Mouse (Mus musculus): ENCODE data around the gene Olig2.

DNA sequence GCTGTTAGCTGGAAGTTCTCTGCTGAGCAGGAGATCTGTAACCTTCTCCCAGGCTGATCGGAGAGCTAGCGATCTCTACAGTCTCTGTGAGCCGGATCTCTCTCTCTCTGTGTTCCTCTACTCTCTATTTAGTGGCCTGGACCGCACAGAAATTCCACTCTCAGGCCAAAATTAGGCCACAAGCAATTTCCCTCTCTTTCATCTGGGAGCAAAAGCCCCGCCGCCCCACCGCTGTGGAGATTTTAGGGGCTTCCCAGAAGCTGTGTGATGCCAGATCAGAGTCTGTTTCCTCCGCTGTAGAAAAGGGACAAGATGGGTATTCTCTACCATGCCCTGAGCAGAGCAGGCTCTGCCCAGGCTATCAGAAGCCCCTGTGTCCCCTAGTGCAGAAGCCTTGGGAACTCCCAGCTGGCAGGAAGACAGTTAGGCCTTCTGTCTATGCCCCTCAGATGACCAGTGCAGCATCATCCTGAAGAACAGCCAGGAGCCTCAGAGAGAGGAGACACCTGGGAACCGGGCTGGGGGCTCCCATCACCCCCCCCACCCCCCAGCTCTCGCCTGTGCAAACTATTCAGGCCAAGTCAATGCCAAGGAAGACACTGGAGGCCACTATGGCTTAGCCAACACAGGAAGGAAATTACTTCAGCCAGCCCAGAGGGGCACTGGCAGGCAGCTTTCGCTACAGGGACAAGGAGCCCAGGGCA, 8.1 kb downstream of the Olig2 start:
- TF ChIP-seq EP300 (IDR thresholded peaks at IDR 0.05; ENCODE audit: low read length) (no peak), RCOR1 (conservative IDR thresholded peaks at IDR 0.05; ENCODE audit: low read depth, low read length) (no peak), ELF1 (IDR thresholded peaks at IDR 0.05; ENCODE audit: low read depth, low read length) (no peak), USF1 (IDR thresholded peaks at IDR 0.05; ENCODE audit: low read depth, low read length) (no peak), MYC (IDR thresholded peaks at IDR 0.05; ENCODE audit: low read depth, low read length) (no peak), MAFK (IDR thresholded peaks at IDR 0.05; ENCODE audit: insufficient replicate concordance, low read length) (no peak), CTCF (conservative IDR thresholded peaks at IDR 0.05 in 1 of 2, IDR thresholded peaks at IDR 0.05 in 1 of 2; ENCODE audit: low read depth in 2 of 2, low read length in 2 of 2) (no peak), NELFE (IDR thresholded peaks at IDR 0.05; ENCODE audit: low read depth, low read length) (no peak)
